Mouse (Mus musculus) brown adipose tissue, adult 24 weeks (tissue): ENCODE measurements around the gene Olfr401. TPM values are rescaled to one million over a fixed set of nuclear protein-coding genes. Genes with fewer than 3 reads are reported as not detected.
"Not testable (repeated sequence)": the region's sequence is repeated elsewhere in the genome, so short reads cannot be mapped to it uniquely, and the experiment has no call there.

Experiments
- H3K27ac ChIP-seq: fragments of 200-500 bp; replicated peaks from 2 replicates; pipeline ENCODE4 v1.5.1; 2012; ENCODE audit warnings: low read depth, mild to moderate bottlenecking, low read length
- H3K4me1 ChIP-seq: fragments of 200-500 bp; 2 replicates; pipeline ENCODE4 v1.6.1; 2012; ENCODE audit warnings: low read length, mixed read lengths; ENCODE audit not compliant: control insufficient read depth, insufficient read depth, insufficient read length
- H3K4me3 ChIP-seq: fragments of 200-500 bp; 2 replicates; pipeline ENCODE4 v1.5.1; 2012; ENCODE audit warnings: low read depth, mild to moderate bottlenecking, low read length, moderate library complexity; ENCODE audit not compliant: insufficient read depth
- polyA plus RNA-seq: library from polyadenylated mRNA; stranded (reverse); fragments of >200 nt; gene quantifications from 2 replicates; pipeline ENCODE4 v1.2.4, GENCODE M21; 2012; ENCODE audit not compliant: missing spikeins, insufficient read depth, insufficient read length

Olfr401 gene
- polyA plus RNA-seq: not detected in 2 replicates

- no peak within 1 kb of the TSS for H3K4me3 ChIP-seq
- no peaks in the 10 kb centered on the region for H3K4me1 ChIP-seq
- no peak within 1 kb of the TSS for H3K27ac ChIP-seq
Measured at GRCm38 (mm10) chr11:74113412-74113811, at the start of gene Olfr401. TSS of gene Olfr401 (plus strand) at chr11:74113712.

- Histone ChIP-seq H3K4me1 (no peaks in the 10 kb centered on the region), H3K4me3 (no peak within 1 kb of the TSS), H3K27ac (no peak within 1 kb of the TSS)
Measured at GRCm38 (mm10) chr11:74069655-74070054, 43.9 kb upstream of the Olfr401 start, which contains the start of gene Zfp616. TSS of gene Zfp616 (plus strand) at chr11:74069955.

DNA sequence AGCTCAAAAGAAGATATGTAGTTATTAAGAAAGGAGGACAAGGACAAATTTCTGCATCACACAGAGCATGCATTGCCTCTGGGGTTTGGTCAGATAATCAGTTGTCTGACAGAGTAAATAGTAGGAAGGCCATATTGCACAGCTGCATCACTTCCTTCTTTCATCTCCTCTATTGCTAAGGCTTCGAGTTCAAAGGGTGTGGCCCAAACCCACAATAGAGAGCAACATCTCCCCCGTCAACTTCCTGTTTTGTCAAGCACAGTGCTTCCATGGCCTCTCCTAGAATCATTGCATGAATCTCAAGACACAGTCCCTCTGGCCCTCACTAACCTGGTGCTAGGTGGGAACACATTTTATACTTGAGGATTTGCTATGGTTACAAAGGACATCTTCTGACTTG lies 12.8 kb upstream of the Olfr401 start:
- H3K27ac ChIP-seq: no peak overlapping the region

GRCm38 (mm10) chr11:74101507-74101906 lies 12.0 kb upstream of the Olfr401 start:
- Histone ChIP-seq H3K4me3 (no peak overlapping the region), H3K27ac (no peak overlapping the region), H3K4me1 (no peaks in the 10 kb centered on the region)

More for the DNA sequence above, 12.8 kb upstream of the Olfr401 start:
- no peaks in the 10 kb centered on the region for H3K4me1 ChIP-seq
- H3K4me3 ChIP-seq: no peak overlapping the region

GRCm38 (mm10) chr11:74105066-74105465 lies 8.4 kb upstream of the Olfr401 start:
- no peak overlapping the region for H3K27ac ChIP-seq
- no peak overlapping the region for H3K4me3 ChIP-seq
- H3K4me1 ChIP-seq: no peaks in the 10 kb centered on the region

- not testable (repeated sequence) for H3K4me3 ChIP-seq, H3K27ac ChIP-seq, H3K4me1 ChIP-seq
Measured at GRCm38 (mm10) chr11:74140001-74140400, 26.5 kb downstream of the Olfr401 start.

- Histone ChIP-seq H3K4me3 (no peak overlapping the region), H3K27ac (no peak overlapping the region), H3K4me1 (no peaks in the 10 kb centered on the region)
Measured at GRCm38 (mm10) chr11:74145866-74146265, 32.4 kb downstream of the Olfr401 start.

GRCm38 (mm10) chr11:74153229-74153628 lies 39.7 kb downstream of the Olfr401 start, which contains the start of gene Olfr402:
TSS of gene Olfr402 (plus strand) at chr11:74153529.
- Histone ChIP-seq H3K27ac (no peak within 1 kb of the TSS), H3K4me3 (no peak within 1 kb of the TSS), H3K4me1 (no peaks in the 10 kb centered on the region)

GRCm38 (mm10) chr11:74168771-74169170 lies 55.3 kb downstream of the Olfr401 start:
- H3K4me3 ChIP-seq: no peak overlapping the region
- H3K27ac ChIP-seq: no peak overlapping the region
- H3K4me1 ChIP-seq: no peaks in the 10 kb centered on the region

Other genes starting within 250 kb of the Olfr401 start
- not detected in 2 replicates for gene Olfr394, start 222.9 kb upstream of the Olfr401 start, polyA plus RNA-seq
- gene Olfr395, start 204.4 kb upstream of the Olfr401 start, polyA plus RNA-seq: not detected in 2 replicates
- not detected in 2 replicates for gene Olfr23, start 177.0 kb upstream of the Olfr401 start, polyA plus RNA-seq
- not detected in 2 replicates for gene Olfr397, start 152.9 kb upstream of the Olfr401 start, polyA plus RNA-seq
- gene Olfr398, start 123.3 kb upstream of the Olfr401 start, polyA plus RNA-seq: not detected in 2 replicates
- not detected in 2 replicates for gene Olfr139, start 57.2 kb upstream of the Olfr401 start, polyA plus RNA-seq
- not detected in 2 replicates for gene Olfr399, start 57.1 kb upstream of the Olfr401 start, polyA plus RNA-seq
- gene Zfp616, start 43.8 kb upstream of the Olfr401 start, polyA plus RNA-seq: not detected in 2 replicates
- not detected in 2 replicates for gene Olfr402, start 39.8 kb downstream of the Olfr401 start, polyA plus RNA-seq
- gene Olfr403, start 72.5 kb downstream of the Olfr401 start, polyA plus RNA-seq: not detected in 2 replicates
- not detected in 2 replicates for gene Olfr43, start 97.7 kb downstream of the Olfr401 start, polyA plus RNA-seq
- not detected in 2 replicates for gene Olfr406, start 146.1 kb downstream of the Olfr401 start, polyA plus RNA-seq
- not detected in 2 replicates for gene Olfr59, start 170.0 kb downstream of the Olfr401 start, polyA plus RNA-seq
- gene Olfr410, start 224.3 kb downstream of the Olfr401 start, polyA plus RNA-seq: not detected in 2 replicates
- not detected in 2 replicates for gene Olfr411, start 238.9 kb downstream of the Olfr401 start, polyA plus RNA-seq
- not detected in 2 replicates for gene Olfr412, start 248.4 kb downstream of the Olfr401 start, polyA plus RNA-seq